Mouse (Mus musculus): ENCODE results near the gene Ccnd1. TPM values are rescaled to one million over a fixed set of nuclear protein-coding genes. Genes with fewer than 3 reads are reported as not detected.

Ccnd1 gene
- polyA plus RNA-seq (2015; fragmentation: Nextera tagmentation; extraction: Ambion mirVana): 7.4 and 10.0 TPM in 2 replicates

DNA sequence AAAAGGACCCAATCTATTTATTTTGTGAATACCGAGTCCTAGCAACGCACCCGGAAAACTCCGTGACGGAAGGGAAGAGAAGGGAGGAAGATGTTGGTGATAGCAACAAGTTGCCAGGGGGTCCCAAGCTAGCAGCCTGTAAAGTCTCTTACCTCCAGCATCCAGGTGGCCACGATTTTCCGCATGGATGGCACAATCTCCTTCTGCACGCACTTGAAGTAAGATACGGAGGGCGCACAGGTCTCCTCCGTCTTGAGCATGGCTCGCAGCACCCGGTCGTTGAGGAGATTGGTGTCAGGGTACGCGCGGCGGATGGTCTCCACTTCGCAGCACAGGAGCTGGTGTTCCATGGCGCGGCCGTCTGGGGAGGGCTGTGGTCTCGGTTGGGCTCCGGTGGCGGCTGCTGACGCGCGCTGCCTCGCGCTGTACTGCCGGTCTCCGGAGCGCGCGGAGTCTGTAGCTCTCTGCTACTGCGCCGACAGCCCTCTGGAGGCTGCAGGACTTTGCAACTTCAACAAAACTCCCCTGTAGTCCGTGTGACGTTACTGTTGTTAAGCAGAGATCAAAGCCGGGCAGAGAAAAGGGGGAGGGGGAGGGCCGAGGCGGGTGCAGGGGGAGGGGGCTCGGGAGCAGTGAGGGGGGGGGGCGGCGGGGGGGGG is at the start of gene Ccnd1:
Gene Ccnd1 (minus strand): TSS at position 582 of the 659 bp plus-strand sequence.
- DNase-seq (ENCODE audit: low spot score): peak; percentile 47

DNA sequence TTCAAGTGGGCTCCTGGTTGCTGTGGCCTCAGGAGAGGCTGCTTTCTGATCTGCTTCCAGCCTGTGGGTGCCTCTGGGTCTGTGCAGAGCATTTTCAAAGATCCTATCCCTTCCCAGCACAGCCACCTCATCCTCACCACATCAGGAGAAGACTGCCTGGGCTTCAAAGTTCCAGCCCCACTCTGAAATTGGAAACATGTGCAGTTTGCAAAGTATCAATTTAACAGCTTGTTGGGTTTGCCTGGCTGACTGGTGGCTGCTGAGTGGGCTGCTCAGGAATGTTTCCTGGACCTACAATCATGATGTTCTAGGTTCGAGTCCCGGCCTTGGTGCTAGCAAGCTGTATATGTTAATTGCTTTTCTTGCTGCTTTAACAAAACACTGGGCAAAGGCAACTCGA is 49.1 kb upstream of the Ccnd1 start:
- no peak for DNase-seq (ENCODE audit: low spot score)

DNA sequence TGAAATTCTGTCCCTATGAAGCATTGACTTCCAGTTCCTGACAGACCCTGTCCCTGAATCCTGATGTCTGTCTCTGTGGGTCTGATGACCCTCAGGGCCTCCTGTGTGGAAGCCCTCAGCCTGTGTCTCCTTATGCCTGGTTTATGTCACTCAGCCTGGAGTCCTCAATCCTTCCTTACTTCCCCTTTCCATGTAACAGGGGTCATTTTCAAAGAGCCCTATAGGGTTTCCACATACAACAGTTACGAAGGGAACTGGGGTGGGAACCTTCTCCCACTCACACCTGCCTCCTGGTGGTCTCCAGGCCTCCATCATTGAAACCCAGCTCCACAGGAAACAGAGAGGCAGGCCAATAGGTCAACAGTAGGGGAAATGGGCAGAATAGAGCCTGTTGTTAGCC is 45.4 kb upstream of the Ccnd1 start:
- DNase-seq (ENCODE audit: low spot score): no peak

DNA sequence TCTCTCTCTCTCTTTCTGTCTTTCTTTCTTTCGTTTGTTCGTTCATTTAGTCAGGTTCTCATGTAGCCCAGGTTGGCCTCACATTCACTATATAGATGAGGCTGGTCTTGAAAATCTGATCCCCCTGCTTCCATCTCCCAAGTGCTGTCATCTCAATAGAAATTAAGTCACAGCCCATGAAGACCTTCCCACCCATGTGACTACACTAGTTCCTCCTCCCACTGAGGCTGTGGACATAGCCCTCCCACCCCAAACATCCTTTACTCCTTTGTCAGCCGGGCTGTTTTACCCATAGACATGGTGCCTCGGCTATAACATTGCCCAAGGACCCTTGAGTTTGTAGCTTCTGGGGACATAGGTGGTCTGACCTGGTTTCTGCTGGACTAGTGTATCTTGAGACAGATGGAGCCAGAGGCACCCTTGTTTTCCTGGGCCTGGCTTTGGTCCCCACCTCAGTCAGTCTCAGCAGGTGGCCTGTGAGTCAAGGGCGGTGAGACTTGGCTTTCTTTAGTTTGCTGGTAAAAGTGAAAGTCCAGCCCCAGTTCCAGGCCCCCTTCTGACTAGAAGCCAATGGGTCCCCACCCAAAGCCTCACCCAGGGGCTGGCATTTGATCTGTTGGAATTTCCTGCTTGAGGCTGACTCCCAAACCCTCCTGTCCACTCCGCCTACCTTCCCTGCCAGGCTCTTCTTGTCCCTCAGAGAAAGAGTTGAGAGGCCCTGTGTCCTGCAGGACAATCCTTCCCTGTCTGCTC is 42.8 kb upstream of the Ccnd1 start:
- no peak for DNase-seq (ENCODE audit: low spot score)

DNA sequence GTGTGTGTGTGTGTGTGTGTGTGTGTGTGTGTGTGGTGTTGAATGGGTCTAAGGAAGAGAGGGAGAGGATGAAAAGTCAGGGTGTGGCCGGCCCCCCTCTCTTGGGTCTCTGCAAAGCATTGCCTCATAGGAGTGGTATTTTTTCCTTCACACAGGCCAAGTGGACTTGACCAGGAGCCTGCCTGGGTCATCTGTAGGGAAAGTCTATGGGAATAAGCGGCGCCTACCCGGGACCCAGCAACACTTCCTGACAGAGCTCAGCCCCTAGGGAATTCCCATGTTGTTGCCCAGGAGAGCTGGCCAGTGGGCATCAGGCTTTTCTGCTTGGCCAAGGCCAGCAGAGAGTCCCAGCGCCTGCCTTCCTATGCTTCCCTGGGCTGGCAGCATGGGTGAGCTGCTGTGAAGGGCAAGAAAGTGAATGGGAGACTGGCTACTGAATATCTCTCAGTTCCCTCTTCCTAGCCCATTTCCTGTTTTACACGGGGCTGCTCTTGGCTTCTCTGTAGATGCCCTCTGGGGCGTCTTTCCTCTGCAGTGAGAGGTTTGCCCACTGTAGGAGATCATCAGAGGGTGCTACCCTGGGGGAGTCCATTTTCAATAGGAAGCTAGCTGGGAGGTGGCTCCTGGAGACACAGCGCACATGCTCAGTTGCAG is 41.8 kb upstream of the Ccnd1 start:
- no peak for DNase-seq (ENCODE audit: low spot score)

DNA sequence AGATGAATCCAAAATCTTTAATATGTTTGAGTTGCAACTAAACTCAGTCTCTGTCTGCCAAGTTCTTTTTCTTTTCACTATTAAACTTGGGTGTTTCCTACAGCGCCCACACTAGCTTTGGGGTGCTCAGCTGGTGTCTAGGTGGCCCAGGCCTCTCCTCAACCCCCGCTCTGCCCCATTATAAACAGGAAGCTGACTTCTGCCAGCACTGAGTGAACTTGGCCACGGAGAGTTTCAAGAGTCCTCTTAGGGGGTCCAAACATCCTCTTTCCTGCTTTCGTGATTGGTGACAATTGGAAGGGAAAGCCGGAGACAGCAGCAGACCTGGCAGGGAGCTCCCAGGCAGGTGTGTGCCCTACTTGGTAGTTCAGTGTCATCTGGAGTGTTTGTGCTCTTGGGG is 40.1 kb upstream of the Ccnd1 start:
- peak; percentile 36 for DNase-seq (ENCODE audit: low spot score)

DNA sequence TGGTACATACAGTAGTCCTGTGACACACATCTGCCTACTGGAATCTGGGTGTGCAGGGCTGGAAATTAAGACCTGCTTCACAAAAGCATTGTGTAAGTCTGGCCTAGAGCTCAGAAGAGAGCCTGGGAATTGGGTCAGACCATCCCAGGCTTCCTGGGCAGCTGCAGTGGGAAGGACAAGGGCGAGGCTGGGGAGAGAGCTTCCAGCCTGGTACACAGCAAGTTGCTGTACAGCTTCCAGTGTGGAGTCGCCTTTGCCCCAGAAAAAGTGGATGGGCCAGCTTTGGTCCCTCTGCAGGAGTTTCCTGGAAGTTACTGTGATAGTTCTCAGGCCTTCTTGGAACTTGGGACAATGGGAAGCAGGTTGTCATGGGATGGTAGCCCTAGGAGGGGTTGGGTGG is 37.4 kb upstream of the Ccnd1 start:
- no peak for DNase-seq (ENCODE audit: low spot score)

DNA sequence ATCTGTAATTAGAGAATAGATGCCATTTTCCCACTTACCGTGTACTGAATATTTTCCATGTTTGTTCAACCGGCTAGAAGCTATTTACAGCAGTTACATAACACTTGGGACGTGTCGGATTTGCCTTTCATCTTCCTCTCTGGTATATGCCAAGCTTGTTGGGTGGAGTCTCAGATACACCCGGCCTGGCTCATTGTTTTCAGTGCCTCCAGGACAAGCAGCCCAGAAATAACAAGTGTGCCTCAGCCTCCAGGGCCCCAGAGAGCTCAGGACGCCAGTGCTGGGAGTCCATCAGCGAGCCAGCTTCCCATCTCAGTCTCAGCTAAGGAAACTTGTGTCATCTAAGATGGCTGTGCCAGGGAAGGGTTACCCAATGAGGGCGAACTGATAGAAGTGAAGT is 33.7 kb upstream of the Ccnd1 start:
- no peak for DNase-seq (ENCODE audit: low spot score)

DNA sequence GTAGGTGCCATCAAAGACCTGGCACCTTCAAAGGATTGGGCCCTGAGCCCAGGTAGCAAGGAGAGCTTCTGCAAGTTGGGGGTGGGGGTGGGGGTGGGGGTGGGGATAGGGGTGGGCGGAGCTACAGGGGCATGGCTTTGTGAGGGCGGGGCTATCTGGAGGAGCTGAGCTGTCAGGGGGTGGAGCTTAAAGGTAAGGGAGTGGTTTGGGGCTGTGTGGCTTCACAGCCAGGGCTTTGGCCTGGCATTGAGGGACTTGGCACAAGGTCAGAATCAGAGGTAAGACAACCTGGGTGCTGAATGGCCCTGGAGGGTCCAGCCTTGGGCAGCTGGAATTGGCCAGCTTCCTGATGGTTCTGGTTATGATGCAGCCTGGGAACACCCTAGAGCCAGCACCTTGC is 32.0 kb upstream of the Ccnd1 start:
- DNase-seq (ENCODE audit: low spot score): no peak

DNA sequence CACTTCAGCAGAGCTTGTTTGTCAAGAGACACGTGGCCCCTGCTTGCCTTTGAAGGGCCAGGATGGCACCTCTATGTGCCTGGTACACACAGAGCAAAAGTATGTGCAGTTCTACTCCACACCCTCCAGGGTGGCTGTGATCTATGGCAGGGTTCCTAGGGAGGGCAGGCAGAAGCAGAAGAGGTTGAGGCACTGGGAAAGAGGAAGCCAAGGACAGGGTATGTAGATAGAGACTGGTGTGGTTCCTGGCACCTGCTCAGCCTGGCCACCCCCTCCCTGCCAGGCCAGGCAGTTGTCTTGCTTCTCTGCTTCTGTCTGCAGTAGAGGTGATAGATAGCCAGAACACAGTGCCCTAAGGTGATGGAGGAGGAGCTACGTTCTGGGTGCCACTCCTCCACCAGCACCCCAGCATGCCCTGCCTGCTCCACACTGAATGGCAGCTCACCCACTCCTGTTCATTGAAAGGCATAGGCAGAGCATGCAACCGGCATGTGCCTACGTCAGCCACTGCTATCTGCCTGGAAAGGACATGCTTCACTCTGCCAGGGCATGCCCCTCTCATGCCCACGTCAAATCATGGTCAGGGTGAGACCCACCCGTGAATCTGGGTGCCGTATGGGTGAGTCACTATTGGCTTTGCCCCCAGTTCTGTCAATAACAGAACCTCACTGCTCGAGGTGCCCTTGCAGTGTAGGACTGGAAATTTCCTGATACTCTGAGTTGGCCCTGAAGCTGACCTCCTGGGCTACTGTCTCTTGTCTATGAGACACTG is 31.5 kb upstream of the Ccnd1 start:
- DNase-seq (ENCODE audit: low spot score): peak; percentile 15

DNA sequence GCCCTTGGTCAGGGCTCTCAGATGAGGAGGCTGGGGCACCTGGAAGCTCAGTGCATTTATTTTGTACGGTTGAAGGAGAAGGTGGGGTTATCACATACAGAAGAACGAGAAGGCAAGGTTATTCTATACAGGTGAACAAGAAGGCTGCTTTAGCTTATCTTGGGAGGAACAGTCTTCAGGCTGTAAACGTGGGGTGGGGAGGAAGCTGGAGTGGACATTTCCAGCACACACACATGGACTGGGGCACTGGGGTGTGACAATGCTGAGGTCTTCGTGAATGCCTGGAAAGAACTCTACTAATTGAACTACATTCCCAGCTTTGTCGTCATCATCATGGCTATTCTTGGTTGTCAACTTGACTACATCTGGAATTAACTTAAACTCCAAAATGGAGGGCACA is 26.2 kb upstream of the Ccnd1 start:
- no peak for DNase-seq (ENCODE audit: low spot score)

DNA sequence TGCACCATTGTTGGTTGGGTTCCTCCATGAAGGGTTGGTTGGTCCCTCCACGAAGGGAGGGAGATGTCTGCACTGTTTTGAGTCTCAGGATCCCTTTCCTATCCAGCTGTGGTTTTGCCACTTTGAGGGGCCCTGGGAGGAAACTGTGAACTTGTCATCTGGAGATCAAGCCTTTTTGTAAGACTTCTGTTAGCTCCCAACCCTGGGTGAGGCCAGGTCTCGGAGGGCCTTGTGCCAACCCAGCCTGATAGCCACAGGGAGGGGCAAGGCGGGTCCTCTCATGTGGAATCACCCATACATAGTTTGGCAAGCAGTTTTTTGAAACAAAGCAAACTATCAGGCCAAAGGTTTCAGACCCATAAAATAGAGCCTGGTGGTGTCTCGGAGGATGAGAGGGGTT is 24.6 kb upstream of the Ccnd1 start:
- no peak for DNase-seq (ENCODE audit: low spot score)

DNA sequence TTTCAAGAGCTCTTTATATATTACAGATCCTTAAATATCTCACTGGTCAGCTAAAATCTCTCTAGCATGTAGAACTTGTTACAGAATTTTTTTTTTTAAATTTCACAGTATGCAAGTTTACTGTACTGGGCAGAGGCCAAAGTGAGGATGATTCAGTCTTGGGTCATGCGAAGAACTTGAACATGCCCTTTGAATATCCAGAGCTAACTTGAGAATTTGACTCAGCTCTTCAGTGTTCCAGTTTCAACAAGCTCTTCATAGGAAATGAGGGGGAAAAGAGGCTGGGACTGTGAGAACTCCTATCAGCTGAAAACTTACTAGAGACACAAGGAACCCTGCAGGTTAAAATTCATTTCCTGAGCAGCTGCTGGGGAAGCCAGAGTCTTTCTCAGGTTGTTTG is 24.2 kb upstream of the Ccnd1 start:
- DNase-seq (ENCODE audit: low spot score): no peak

DNA sequence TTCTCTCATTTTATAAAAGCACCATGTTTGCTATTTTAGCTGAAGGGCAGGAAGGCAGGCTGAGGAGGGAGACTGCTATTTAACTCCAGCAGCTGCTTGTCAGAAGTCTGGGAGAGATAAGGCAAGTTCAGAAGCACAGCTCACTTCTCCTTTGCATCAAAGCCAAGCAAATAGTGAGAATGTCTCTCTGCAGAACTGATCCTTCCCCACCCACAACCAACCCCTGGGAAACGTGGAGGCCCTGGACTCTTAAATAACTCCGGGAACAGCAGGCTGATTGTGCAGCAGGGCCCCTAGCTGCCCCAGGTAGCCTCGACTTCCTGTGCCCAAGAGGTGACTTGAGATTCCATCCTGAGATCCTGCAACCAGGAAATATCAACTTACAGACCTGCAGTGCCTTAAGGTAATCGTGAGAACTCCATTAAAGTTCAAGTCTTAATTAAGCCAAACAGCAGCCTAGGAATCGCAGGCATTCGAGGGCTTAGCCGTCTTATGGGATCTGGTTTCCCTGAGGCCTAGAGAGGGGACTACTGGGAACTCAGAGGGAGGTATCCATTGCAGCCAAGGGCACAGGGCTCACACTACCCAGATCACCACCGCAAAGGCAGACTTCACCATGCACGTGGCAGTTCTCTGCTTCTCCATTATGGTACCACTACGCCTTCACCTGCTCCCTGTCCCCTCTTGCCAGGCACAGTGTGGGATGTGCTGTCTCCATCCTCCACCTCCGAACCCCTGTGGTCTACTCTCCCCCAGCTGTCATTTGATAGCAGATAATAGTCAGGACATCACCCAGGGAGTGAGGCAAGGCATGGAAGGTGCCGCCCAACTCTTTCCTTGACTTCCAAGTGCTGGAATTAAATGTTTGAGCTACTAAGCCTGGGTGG is 19.0 kb upstream of the Ccnd1 start:
- DNase-seq (ENCODE audit: low spot score): no peak

DNA sequence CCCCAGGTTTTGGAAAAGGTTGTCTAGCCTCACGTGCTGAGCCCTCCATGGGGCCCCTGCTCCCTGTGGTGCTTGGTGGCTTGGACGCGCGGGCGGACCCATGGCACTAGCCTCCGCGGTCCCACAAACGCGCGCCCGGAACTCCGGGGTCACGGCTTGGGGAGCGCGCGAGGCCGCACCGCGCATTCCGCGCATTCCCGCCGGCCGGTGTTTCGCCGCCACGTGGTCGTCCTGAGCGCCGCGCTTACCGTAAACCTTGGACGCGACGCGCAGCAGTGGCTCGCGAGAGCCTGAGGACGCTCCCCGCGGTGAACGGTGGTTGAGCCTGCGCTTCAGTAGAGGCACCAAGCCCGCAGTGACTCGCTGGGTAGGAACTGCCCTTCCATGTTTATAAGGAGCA is 3.5 kb upstream of the Ccnd1 start:
- peak; percentile 71 for DNase-seq (ENCODE audit: low spot score)

DNA sequence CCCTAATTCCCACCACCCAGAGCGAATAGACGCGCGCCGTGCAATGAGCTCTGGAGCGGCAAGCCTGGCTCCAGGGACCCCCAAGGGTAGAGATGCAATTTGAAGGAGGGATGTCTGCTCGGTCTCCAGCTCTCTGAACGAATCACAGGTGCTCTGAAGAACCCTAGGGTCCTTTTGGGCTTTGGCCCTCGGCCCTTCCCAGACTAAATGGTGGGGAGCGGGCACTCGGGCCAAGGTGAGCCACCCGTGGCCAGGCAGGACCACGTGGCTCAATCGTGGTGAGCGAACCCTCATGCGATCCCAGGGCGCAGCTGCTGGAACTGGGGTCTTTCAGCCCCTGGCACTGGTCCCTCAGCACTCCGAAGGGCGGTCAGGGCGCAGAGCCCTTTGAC is 3.0 kb upstream of the Ccnd1 start:
- DNase-seq (ENCODE audit: low spot score): no peak

DNA sequence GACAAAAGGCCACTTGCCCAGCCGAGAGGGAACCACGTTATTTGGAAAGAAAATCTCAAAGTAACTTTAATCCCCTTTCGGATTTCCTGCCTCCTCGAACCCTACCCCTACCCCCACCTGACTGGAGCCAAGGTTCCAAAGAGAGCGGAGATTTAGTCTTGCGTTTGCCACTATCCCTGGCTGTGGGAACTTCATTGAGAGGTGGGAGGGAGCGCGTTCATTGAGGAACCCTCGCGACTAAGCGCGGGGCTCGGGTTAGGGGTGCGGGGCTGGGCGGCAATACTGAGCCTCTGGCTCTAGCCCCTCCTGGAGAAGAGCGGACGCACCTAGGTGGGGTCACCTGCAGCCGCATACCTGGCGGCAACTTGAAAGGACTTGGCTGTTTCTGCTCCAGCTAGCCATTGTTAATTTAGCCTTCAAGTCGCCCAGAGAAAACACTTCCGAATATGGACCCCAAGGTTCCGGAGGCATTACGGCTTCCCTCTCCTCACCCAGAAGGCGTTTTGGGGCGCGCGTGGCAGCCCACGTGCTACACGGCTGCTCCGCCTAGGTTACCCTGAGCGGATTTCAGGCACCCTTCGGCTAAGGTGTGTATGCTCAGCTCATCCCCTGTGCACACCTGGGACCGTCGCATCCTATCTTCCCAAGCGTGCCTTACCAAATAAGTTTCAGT is 2.5 kb upstream of the Ccnd1 start:
- DNase-seq (ENCODE audit: low spot score): peak; percentile 9

DNA sequence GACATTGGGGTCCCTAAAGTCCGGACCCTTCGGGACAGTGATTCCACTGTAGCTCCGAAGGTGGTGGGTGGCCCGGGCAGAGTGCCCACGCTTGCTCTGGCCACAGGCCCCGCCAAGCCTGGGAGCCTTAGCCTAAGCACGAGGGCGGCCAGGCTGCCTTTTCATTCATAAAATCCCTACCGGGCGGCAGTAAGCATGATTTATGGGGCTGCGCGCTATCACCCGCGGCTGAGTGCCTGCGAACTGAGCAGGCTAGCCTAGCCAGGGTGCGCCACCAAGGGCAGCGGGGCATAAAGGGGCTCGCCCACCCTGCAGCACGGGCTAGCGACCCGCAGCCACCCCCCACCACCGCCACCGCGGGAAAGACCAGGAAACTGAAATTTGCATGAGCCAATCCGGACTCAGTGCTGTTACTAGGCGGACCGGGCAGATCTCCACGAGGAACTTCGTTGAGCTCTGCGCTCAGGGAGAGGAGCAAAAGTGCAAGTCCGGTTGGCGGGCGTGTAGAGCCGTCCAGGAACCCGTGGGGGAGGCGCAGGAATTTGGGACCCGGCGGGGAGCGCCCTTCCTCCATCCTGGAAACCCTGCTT is 1.6 kb upstream of the Ccnd1 start:
- peak; percentile 48 for DNase-seq (ENCODE audit: low spot score)

DNA sequence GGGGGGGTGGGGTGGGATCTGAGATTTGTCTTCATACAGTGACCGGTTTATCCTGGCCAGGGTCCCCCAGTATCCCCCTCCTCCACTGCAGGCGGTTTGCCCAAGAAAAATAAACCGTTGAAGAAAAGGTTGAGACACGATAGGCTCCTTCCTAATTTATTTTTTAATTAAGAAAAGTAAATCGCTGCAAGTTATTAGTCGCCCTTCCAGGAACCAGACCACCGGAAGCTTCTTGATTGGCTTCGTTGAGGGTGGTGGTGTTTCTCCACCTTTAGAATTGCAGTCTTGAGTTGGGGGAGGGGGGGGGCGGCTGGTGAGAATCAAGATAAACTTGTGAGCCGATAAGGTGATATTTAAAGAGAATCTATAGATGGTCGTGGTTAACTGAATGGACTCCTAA is 860 bp upstream of the Ccnd1 start:
- no peak for DNase-seq (ENCODE audit: low spot score)

Data from thymus, postnatal 0 days (tissue).